Mouse (Mus musculus) ovary, postnatal 36 days (tissue): Measurements from ENCODE around the gene Baz1b.

Experiments used
- DNase-seq: peaks from one replicate; pipeline ENCODE4 v3.0.0; 2022; ENCODE audit warnings: low spot score, mixed read lengths

Baz1b gene

DNA sequence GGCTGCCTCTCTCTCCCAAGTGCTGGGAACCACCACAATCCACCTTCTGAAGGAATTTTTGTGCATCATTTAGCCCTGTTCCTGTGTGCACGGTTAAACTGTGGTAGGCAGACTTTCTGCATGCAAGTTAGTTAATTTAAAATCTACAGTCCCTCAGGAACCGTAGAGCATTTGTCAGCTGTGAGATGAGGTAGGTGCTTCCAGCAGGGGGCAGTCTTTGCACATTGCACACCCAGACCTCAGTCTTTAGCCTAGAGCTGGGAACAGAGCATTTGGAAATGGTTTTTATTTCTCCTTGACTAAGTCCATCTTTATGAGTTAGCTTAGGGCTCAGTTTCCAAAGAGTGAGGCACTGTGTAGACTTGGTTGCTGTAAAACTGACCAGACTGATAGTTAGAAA is 49.5 kb downstream of the Baz1b start:
- peak; percentile 55 for DNase-seq

DNA sequence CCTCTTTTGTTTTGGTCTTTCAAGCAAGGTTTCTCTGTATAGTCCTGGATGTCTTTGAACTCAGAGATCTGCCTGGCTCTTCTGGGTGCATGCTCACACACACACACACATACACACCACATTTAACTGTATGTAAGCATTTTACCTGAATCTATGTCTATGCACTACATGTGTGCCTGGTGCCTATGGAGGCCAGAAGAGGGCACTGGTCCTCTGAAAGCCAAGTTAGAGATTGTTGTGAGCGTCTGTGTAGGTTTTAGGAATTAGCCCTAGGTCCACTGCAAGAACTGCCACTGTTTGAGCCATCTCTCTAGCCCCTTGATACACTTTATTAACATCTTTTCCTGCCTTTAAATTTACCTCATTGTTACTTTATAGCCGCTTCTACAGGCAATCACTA is 51.8 kb downstream of the Baz1b start:
- no peak for DNase-seq

DNA sequence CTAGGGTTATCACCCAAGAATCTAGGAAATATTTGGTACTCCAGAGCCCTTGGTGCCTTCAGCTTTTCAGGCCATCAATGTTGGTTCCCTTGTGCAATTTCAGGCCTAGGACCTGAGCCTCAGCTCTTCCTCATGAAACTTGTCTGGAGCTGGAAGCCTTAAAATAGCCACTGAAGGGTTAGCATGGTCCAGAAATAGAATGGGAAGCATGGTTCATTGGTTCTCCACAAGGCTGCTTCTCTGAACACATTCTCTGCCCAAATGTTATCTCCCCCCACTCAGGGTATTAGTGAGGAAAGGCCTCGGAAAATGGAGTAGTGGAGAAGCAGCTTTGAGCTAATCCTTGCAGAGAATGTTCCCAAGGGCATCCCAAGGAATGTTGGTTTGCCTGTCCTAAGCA is 54.4 kb downstream of the Baz1b start:
- DNase-seq = no peak

DNA sequence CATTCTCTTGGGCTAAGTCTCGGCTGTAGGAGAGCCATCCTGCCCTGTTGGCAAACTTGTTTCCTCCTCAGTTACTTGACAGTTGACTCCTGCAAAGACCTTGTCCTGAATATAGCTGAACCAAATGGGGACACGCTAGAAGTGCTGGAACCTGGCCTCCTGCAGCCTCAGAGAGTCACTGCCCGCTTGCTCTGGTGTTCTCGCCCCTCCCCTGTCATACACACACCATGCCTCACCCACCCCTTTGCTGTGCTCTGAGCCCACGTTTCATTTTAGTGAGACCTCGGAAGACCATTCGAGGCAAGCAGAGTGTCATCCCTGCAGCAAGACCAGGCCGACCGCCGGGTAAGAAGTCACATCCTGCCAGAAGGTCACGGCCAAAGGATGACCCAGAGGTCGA is 55.1 kb downstream of the Baz1b start:
- no peak for DNase-seq

DNA sequence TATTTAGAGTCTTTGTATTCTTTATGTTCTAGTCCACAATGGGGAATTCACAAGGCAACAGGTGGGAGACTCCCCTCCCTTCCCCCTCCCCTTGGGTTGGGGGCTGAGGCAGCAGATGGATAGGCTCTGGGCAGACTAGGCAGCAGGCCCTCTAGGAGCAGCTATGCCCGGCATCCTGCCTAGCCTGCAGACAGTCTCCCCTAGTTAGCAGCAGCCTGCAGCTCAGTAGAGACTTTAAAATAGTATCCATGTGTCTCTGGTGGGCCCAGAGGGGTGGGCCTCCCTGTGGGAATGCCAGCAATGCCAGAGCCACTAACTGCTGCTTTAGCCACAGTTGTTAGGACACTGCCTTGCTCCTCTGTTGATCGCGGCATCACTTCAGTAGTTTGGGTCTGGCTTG is 55.5 kb downstream of the Baz1b start:
- no peak for DNase-seq

DNA sequence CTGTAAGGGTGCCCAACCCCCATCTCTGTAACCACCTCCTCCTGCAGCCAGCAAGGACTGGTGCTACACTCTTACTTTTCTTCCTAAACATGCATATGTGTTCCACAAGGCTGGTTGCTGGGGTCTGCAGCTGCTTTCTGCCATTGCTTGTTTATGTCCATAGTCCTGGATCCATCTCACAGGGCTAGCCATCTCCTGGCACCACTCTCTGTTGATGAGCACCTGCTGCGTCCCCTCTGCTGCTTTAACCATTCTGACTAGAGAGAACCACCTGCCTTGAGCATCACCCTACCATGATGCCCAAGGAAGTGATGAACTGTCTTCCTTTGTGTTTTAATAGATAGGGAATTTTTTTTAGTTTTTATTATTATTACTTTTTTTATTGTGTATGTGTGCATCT is 56.1 kb downstream of the Baz1b start:
- no peak for DNase-seq

DNA sequence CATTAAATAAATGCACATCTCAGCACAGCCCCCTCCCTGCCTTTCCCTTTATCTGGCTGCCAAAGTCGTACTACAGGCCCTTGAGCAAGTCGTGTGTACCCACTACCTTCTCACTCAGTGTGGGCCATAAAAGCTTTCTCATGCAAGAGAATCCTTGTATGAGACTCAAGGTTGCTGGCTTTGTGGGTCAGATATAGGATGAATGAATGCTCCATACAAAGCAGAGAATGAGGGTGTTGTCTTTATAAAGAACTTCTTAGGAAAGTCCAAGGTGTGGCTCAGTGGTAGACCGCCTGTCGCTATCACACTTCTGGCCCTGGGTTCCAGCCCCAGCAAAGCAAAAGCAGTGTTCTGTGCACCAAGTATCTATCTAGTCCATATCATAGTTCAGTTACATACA is 59.5 kb downstream of the Baz1b start:
- DNase-seq = no peak

DNA sequence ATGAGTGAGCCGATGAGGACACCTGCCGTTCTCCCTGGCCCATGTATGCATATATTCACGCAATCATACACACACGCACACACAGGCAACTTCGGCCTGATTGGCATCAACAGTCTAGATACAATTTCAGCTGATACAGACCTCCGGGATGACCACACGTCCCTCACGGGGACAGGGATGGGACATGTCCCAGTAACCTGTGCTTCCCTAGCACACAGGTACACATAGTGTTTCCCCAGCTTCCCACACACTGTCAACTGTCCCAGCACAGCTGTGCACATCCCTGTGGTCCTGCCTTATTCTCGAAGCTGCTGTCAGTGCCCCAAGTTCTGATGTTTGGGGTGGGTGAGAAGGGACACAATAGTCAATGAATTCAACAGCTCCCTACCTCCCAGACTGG is 60.3 kb downstream of the Baz1b start:
- no peak for DNase-seq

DNA sequence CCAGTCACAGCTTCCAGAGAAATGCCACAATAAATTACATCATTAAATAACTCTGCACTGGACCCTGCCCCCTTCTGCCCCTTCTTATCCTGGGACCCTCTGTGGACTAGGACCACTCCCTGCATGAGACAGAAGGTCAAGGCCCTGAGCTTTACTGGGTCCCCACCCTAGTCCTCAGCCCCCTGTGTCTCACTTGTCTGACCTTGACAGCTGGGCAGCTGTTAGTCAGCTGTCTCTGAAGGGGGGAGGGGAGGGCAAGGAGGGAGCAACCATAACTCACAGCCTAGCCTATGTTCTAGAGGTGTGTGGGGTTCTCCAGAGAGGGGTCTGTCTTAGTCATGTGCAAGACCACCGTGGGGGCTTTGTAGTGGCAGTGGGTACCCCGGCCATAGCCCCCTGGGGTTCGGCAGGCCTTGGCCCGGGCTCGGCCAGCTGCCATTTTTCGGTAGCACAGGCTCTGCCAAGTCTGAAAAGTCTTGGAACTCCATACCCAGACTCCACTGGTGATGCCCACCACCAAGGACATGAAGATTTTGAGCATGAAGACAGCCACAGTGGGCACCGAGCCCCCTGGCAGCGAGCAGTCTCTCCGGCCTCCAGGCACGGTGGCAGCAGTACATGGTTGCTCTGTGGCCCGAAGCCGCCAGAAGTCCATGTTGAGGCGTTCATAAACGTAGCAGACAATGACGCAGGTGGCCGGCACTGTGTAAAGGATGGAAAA is 62.1 kb downstream of the Baz1b start:
- no peak for DNase-seq

- DNase-seq = peak; percentile 21
These were observed 63.4 kb downstream of the Baz1b start for GRCm38 (mm10) chr5:135250186-135251078.

- DNase-seq = peak; percentile 87
These were observed 64.0 kb downstream of the Baz1b start, which contains the start of gene Fzd9 for GRCm38 (mm10) chr5:135251079-135251454. Fzd9 (minus strand) TSS chr5:135251230.

DNA sequence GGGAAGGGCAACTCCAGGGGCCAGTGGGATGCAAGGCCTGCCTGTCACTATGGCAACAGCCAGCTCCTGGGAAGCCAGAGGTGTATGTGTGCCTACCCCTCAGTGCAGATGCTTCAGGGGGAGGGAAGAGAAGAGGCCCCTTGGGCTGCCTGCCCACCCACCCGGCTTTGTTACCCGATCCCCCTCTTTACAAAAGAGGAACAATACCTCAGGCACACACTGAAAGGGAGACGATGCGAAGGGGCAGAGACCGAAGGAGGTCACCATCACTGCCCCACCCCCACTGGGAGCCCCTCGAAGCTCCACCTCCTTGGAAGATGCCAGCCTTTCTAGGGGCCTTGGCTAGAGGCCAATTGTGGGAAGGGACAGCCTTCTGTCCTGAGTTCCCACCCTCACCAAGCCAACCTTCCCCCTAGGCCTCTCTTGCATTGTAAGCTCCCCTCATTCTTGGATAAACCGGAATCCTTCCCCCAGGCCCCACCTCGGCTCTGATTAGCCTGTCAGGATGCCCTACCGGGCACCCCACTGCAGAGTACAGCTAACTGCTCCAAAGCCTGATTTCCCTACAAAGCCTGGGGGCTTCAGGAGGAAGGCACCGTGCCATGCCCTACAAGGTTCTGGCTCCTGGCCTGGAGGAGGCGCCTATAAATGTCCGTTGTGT is 66.8 kb downstream of the Baz1b start:
- no peak for DNase-seq

GRCm38 (mm10) chr5:135256166-135256565 is 69.1 kb downstream of the Baz1b start:
- DNase-seq = no peak

GRCm38 (mm10) chr5:135257559-135257958 is 70.5 kb downstream of the Baz1b start:
- DNase-seq = no peak

DNA sequence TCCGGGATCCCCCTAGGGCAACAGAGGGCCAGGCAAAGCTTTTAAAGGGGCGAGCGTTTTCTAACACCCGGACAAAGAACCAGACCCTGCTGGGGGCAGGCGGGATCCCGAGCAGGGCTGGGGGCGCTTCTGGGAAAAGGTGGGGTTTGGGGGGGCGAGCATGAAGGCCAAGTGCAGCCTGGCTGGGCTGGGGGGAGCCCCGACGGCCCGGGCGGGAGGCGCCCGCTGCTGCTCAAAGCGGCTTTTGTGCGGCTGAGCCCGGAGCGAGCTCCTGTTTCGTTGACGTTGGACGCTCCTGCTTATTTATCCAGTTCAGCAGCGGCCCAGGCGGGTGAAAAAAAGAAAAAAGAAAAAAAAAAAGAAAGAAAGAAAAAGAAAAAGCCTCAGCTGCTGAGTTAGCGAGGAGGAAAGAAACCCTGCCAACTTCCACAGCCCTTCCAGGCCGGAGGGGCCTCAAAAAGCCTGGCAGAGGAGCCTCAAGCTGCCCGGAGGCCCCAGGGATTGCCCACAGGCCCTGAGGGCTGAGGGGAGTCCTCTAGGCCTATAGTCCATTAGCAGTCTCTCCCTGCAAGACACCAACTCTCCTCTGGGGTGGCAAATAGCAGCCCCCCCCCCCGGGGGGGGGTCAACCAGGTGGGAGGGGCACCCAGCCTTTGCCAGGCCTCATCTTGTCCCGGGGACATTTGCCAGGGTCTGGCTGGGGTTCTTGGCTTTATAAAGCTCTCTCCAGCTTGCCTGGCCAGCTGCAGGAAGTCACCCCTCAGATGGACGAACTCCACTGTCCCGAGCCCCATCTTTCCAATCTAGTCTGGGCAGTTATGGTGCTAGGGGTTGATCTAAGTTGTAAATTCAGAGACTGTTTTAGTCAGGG is 71.5 kb downstream of the Baz1b start:
- no peak for DNase-seq

DNA sequence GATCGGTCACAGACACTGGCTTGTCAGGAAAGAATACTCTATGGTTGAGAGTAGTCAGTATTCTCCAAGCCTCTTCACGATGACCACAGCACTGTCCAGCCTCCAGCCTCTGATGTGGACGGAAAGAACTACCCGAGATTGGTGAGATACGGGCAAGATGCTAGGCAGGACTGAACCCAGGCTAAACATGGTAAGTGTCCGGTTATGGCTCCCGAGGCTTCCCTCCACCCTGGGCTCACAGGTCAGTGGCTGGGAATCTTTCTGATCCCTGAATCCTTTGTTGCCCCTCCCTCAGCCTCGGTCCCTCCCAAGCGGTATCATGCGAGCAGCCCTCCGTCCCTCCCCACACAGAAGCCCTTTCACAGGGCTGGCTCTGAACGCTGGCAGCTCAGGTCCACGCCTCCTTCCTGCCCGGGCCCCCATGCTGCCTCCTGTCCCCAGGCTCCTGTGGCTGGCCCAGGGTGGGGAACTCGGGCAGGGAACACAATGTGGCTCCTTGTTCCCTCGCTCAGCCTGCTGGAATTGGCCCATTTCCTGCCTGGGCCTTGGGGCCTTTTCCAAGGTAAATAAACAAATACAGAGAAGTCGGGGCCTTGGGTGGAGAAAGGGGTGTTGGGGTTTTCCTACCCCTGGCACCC is 76.9 kb downstream of the Baz1b start:
- peak; percentile 30 for DNase-seq

DNA sequence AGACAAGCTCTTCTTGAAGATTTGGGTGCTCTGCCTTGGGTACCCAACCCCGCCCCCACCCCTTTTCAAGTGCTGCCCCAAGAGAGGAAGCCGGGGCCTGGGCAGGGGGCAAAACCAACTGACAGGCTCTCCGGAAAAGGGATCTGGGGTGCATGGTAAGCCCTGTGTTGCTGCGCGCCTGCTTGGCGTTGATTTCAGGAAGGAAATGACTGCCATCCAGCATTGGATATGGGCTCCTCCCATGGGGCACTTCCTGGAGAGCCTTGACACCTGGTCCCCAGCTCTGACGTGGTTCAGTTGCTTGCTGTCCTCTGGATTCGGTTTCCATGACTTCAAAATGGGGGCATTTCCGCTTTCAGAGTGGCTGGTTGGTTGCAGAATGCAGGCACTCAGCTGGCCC is 77.5 kb downstream of the Baz1b start:
- DNase-seq = no peak

DNA sequence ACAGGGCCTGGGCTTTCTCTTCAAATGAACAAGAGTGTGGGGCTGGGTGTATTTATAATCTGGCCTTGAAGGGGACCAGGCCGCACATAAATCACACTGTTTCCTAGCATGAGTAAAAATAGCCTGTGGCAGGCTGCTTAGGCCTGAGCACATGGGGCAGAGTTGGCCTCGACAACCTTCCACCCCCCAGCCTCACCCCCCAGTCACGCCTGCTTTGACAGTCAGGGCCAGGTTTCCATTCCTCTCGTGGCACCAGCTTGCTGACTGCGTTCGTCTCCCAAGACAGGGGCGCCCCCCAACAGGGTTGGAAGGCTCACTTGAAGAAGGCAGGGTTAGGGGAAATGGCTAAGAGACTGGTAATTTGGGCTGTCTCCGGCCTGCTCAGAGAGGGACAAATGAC is 82.4 kb downstream of the Baz1b start:
- no peak for DNase-seq

DNA sequence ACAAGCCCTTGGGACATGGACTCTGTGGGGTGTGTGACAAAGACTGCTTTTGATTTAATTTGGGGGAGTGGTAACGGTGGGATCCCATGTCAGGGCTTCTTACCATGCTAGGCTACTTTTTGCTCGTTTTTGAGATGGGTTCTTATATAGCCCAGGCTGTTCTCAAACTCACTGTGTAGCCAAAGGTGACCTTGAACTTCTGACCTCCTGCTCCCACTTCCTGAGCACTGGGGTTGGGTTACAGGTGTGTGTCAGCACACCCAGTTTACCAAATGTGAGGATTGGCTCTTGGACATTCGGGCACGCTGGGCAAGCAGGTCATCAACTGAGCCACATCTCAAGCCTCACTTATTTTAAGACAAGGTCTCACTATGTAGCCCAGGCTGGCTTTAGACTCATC is 83.3 kb downstream of the Baz1b start:
- DNase-seq = no peak

DNA sequence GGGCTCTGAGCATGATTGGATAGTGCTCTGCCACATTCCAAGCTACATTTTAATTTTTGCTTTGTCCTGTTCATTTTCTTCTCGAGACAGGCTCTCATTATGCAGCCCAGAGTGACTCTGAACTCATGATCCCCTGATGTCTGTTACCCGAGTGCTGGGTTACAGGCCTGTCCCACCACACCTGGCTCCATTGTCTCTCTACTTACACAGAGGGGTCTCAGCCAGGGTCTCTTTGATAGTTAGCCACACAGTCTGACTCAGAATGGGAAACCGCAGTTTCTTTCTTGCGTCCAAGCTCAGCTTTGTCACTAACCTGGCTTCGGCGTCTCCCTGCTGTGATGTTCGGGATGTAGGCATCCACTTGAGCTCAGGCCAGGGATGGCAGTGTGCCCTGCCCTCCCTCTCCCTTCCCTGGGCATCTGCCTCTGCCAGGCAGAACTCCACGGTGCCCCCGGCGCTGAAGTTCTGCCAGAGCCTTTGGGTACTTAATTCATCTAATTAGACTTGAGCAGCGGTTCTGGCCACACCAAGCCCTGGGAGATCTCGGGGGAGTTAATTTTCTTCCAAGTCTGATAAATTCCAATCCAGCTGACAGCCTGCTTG is 84.6 kb downstream of the Baz1b start:
- DNase-seq = no peak
